Mouse (Mus musculus) embryo, embryonic 10 days (tissue): Measurements from ENCODE around the gene Gm21312.
"Not testable (repeated sequence)": the region's sequence is repeated elsewhere in the genome, so short reads cannot be mapped to it uniquely, and the experiment has no call there.

Experiments used
- DNase-seq: peaks from one replicate; pipeline ENCODE4 v3.0.0-alpha.2; 2015; ENCODE audit warnings: low spot score

Gm21312 gene

GRCm38 (mm10) chr10:104176724-104177123, at the start of gene Gm21312:
Gene Gm21312 (plus strand): TSS chr10:104177024.
- DNase-seq = not testable (repeated sequence)

DNA sequence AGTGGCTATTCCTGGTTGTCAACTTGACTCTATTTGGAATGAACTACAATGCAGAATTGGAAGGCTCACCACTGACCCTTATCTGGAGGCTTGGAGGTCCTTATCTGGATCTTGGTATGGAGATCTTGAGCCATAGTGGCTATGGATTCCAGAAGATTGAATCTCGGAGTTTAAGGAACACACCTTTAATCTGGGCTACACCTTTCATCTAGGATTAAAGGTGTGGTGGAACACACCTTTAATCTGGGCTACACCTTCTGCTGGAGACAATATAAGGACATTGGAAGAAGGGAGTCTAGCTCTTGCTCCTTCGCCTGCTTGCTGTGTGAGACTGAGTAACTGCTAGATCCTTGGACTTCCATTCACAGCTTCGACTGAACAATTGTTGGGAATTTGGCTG, 34.1 kb upstream of the Gm21312 start, which contains the start of gene Gm21293:
Gene Gm21293, plus strand, starts transcription at position 301 of the 400 bp plus-strand sequence.
- not testable (repeated sequence) for DNase-seq

DNA sequence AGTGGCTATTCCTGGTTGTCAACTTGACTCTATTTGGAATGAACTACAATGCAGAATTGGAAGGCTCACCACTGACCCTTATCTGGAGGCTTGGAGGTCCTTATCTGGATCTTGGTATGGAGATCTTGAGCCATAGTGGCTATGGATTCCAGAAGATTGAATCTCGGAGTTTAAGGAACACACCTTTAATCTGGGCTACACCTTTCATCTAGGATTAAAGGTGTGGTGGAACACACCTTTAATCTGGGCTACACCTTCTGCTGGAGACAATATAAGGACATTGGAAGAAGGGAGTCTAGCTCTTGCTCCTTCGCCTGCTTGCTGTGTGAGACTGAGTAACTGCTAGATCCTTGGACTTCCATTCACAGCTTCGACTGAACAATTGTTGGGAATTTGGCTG, 25.6 kb upstream of the Gm21312 start, which contains the start of gene Gm6763:
Gene Gm6763, plus strand, starts transcription at position 301 of the 400 bp plus-strand sequence.
- DNase-seq = not testable (repeated sequence)

DNA sequence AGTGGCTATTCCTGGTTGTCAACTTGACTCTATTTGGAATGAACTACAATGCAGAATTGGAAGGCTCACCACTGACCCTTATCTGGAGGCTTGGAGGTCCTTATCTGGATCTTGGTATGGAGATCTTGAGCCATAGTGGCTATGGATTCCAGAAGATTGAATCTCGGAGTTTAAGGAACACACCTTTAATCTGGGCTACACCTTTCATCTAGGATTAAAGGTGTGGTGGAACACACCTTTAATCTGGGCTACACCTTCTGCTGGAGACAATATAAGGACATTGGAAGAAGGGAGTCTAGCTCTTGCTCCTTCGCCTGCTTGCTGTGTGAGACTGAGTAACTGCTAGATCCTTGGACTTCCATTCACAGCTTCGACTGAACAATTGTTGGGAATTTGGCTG, 17.1 kb upstream of the Gm21312 start, which contains the start of gene Gm8764:
Gene Gm8764, plus strand, starts transcription at position 301 of the 400 bp plus-strand sequence.
- not testable (repeated sequence) for DNase-seq

DNA sequence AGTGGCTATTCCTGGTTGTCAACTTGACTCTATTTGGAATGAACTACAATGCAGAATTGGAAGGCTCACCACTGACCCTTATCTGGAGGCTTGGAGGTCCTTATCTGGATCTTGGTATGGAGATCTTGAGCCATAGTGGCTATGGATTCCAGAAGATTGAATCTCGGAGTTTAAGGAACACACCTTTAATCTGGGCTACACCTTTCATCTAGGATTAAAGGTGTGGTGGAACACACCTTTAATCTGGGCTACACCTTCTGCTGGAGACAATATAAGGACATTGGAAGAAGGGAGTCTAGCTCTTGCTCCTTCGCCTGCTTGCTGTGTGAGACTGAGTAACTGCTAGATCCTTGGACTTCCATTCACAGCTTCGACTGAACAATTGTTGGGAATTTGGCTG, 8.6 kb upstream of the Gm21312 start, which contains the start of gene Gm21304:
Gene Gm21304, plus strand, starts transcription at position 301 of the 400 bp plus-strand sequence.
- not testable (repeated sequence) for DNase-seq

DNA sequence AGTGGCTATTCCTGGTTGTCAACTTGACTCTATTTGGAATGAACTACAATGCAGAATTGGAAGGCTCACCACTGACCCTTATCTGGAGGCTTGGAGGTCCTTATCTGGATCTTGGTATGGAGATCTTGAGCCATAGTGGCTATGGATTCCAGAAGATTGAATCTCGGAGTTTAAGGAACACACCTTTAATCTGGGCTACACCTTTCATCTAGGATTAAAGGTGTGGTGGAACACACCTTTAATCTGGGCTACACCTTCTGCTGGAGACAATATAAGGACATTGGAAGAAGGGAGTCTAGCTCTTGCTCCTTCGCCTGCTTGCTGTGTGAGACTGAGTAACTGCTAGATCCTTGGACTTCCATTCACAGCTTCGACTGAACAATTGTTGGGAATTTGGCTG, 8.4 kb downstream of the Gm21312 start, which contains the start of gene Gm20765:
Gene Gm20765, plus strand, starts transcription at position 301 of the 400 bp plus-strand sequence.
- not testable (repeated sequence) for DNase-seq

GRCm38 (mm10) chr10:104193742-104194141, 16.9 kb downstream of the Gm21312 start, which contains the start of gene Gm4340:
Gene Gm4340 (plus strand): TSS chr10:104194042.
- not testable (repeated sequence) for DNase-seq

- DNase-seq = no peak
Observed at GRCm38 (mm10) chr10:104209655-104210054, 32.8 kb downstream of the Gm21312 start.

DNA sequence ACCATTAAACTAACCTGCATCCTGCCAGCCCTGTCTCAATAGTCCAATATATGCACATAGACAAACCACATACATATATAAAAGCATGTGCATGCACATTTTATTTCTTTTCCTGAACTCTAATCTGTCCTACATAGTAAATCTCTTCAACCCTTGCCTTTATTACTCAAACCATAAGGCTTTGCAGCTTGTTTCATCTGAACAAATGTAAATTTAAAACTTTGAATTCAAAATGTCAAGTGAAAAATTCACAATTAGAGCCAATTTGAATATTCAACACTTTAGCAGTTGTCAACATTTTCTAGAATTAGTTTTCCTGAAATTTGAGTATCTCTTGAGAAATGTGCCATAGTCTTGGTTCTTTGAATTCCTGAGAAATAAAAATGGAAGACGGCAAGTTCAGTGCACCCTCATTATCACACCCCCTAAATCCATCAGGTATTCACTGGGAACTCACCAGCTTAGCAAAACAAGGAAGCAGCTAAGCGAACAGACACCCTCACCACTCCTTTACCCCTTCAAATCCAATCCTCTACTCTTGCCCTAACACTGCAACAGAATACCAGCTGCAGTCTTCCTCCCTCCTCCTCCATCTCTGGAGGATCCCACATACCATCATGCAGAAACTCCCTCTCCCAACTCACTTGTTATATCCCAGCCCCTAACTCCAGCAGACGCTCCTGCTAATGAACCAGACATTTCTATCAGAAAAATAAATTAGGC, 33.6 kb downstream of the Gm21312 start:
- DNase-seq = no peak

DNA sequence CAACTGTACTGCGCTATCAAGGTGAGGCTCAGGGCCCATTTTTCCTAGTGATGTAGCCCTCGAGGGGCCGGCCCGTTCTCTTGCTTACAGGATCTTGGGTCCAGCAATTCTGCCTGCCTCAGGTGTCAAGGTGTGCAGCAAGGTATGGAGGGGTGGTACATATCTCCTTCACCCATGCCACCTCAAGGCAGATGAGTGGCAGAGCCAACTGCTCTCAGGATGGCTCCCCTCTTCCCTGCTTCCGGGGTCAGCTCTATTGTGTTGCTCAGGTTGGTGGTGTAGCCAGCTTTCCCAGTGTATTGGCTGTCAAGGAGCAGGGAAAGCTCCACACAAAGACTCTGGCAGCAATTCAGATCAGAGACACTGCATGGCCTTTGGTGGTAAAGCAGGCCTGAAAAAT, 37.7 kb downstream of the Gm21312 start:
- DNase-seq = no peak

- no peak for DNase-seq
Observed at GRCm38 (mm10) chr10:104220303-104221021, 43.6 kb downstream of the Gm21312 start.
